Mouse (Mus musculus) embryonic fibroblast, embryonic 13.5 days (primary cell): ENCODE measurements around the gene Adgrl3. TPM values are rescaled to one million over a fixed set of nuclear protein-coding genes. Genes with fewer than 3 reads are reported as not detected.

Source experiments
- H3K27ac ChIP-seq: 2 replicates; pipeline ENCODE4 v1.5.1; 2012; ENCODE audit warnings: low read length, control low read depth, inconsistent platforms; ENCODE audit not compliant: insufficient read depth
- H3K4me1 ChIP-seq: 2 replicates; pipeline ENCODE4 v1.6.1; 2011; ENCODE audit warnings: low read length; ENCODE audit not compliant: control insufficient read depth, insufficient read depth
- H3K4me3 ChIP-seq: 2 replicates; pipeline ENCODE4 v1.5.1; 2011; ENCODE audit warnings: mild to moderate bottlenecking, control low read depth, low read length; ENCODE audit not compliant: insufficient read depth
- CTCF ChIP-seq: IDR thresholded peaks from 2 replicates; pipeline ENCODE4 v1.5.1; 2011; ENCODE audit warnings: mild to moderate bottlenecking, control low read depth, low read length, moderate library complexity, borderline replicate concordance; ENCODE audit not compliant: insufficient read depth
- POLR2A ChIP-seq: IDR thresholded peaks from 2 replicates; pipeline ENCODE4 v1.6.1; 2011; ENCODE audit warnings: low read depth, mild to moderate bottlenecking, control low read depth, low read length, moderate library complexity
- polyA plus RNA-seq: library from polyadenylated mRNA; stranded (reverse); fragments of >200 nt; gene quantifications from 2 replicates; pipeline ENCODE4 v1.2.4, GENCODE M21; 2011; ENCODE audit warnings: low read depth; ENCODE audit not compliant: missing spikeins, insufficient read length

Gene Adgrl3
- 22.6 and 35.9 TPM in 2 replicates for polyA plus RNA-seq

DNA sequence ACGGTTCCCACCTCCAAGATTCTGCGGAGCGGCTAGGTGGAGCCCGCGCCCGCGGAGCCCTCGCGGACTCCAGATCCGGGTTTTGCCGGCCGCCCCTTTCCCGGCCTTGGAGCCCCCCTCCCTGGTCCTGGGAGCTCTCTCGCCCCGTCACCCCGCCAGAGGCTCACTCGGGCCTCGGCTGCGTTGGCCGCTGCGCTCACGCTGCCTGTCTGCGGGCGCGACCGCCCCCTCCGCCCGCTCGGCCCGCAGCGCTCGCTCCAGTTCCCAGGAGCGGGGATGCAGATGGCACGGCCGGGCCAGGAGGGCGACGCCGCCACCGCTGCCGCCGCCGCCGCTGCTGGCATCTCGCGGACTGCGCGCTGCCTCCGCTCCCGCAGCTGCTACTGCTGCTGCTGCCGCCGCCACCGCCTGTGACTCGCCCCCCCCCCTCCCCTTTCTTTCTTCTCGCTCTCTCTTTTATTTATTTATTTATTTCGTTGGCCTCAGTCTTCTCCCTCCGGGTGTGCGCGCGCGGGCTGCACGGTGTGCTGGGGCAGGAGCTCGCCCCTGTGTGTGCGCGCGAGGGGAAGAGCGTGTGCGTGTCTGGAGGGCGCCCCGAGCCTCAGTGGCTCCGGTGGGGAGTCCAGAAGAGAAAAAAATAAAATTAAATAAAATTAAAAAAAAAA lies at the start of gene Adgrl3:
TSS of gene Adgrl3 (plus strand) at position 549 of the 665 bp plus-strand sequence.
- peaks cover 2% of the 10 kb centered on the region; the same call in 1 of the 2 replicates for H3K4me1 ChIP-seq
- peak within 1 kb of the TSS; percentile 22; the same call in 1 of the 2 replicates for H3K27ac ChIP-seq
- peak within 1 kb of the TSS; percentile 68 for H3K4me3 ChIP-seq
- TF ChIP-seq POLR2A (peak; percentile 63), CTCF (no peak)

- Histone ChIP-seq H3K4me3 (peak overlapping the region; percentile 68; the same call in 1 of the 2 replicates), H3K27ac (no peak overlapping the region), H3K4me1 (no peaks in the 10 kb centered on the region)
- TF ChIP-seq POLR2A (no peak), CTCF (no peak)
Measured at GRCm38 (mm10) chr5:81019166-81019565, 772 bp upstream of the Adgrl3 start.

DNA sequence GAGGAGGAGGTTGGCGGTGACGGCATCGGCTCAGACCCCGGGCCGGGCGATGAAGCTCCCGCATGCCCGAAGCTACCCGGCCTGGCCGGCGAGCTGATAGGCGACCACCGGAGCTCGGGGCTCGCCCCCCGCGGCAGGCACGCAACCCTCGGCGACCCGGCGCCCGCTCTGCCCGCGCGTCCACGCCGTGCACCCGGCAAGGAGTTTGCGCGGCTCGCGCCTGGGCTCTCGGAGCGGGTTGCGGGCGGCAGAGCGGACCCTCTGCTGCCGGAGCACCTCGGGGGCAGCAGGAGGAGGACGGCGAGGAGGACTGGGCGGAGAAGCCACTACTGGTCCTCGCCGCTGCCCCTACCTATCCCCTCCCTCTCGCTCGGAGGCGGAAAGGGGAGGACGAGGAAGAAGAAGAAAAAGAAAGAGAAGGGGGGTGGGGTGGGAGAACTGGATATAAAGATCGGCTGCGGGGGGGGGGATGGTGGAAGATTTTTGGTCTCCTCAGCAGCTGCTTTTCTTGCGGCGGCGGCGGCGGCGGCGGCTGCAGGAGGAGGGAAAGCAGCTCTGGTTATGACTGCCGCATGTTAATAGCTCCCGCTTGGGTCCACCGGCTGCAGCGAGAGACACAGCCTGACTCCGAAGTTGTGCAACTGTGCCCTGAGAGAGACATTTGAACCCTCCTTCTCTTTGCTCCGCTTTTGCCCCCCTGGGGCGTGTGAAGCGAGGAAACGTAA lies 505 bp downstream of the Adgrl3 start:
- peak overlapping the region; percentile 68 for H3K4me3 ChIP-seq
- H3K4me1 ChIP-seq = peaks cover 2% of the 10 kb centered on the region; the same call in 1 of the 2 replicates
- TF ChIP-seq POLR2A (no peak), CTCF (no peak)
- peak overlapping the region; percentile 22; the same call in 1 of the 2 replicates for H3K27ac ChIP-seq

DNA sequence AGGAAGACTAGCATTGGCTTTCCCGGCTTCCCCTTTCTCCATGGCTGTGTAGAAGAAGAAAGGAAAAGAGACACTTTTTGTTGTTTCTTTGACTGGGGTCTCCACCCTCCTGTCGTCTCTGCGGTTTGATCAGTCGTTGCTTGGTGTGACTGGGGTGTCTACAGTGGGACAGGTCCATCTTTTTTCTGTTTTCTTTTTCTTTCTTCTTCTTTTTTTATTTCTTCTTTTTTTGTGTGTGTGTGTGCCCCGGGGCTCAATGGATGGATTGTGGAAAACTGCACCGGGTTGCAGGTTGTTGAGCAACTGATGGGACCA lies 1.0 kb downstream of the Adgrl3 start:
- no peak overlapping the region for H3K27ac ChIP-seq
- peak overlapping the region; percentile 68 for H3K4me3 ChIP-seq
- no peak for TF ChIP-seq CTCF
- no peak for TF ChIP-seq POLR2A
- H3K4me1 ChIP-seq = peaks cover 2% of the 10 kb centered on the region; the same call in 1 of the 2 replicates

- TF ChIP-seq CTCF (no peak), POLR2A (no peak; the same call in 1 of the 2 replicates)
- Histone ChIP-seq H3K27ac (no peak overlapping the region), H3K4me1 (peaks cover 2% of the 10 kb centered on the region; the same call in 1 of the 2 replicates), H3K4me3 (peak overlapping the region; percentile 68)
Measured at GRCm38 (mm10) chr5:81021331-81021863, 1.5 kb downstream of the Adgrl3 start.

- Histone ChIP-seq H3K4me3 (peak overlapping the region; percentile 68), H3K4me1 (peaks cover 2% of the 10 kb centered on the region; the same call in 1 of the 2 replicates), H3K27ac (no peak overlapping the region)
- no peak for TF ChIP-seq POLR2A
- TF ChIP-seq CTCF = no peak
Measured at GRCm38 (mm10) chr5:81021864-81022305, 1.9 kb downstream of the Adgrl3 start.

DNA sequence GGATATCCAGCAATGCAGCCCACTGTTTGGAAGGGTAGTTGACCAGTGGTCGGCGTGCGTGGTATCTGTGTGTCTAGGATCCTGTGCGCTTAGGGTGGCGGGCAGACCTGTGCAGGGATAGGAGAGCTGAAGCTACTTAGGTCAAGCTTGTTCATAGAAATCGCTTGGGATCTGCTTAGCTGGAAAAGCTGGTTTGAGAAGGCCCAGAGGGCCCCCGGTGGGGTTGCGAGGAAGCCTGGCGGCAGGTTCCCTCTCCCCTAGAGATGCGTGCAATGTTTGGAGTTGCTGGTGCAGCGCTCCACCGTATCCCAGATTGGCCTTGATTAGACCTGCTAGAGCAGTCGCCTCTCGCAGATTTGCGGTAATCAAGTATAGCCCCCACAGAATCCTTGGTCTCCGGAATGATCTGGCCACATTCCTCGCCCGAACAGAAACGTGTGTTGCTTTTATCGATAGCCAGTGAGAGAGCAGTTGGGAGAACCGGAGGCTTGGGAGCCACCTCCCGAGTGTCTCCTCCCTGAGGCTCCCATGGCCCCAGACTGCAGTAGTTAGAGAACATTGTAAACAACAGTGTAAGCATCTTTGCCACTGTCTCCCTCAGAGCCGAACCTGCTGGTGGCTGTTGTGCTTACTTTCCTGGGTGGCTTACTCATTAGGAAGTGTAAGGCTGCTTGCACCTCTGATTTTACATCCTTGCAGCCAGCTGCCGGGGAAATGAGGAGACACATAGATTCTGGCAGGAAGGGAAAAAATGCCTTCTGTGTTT lies 2.6 kb downstream of the Adgrl3 start:
- Histone ChIP-seq H3K27ac (no peak overlapping the region), H3K4me3 (peak overlapping the region; percentile 68), H3K4me1 (peaks cover 2% of the 10 kb centered on the region; the same call in 1 of the 2 replicates)
- TF ChIP-seq CTCF (no peak), POLR2A (no peak)

GRCm38 (mm10) chr5:81023923-81024715 lies 4.2 kb downstream of the Adgrl3 start:
- TF ChIP-seq POLR2A = no peak
- no peak for TF ChIP-seq CTCF
- H3K4me3 ChIP-seq = 0 out of 2 replicates have a peak overlapping the region, but pooled peaks have one; percentile 9
- peaks cover 2% of the 10 kb centered on the region; the same call in 1 of the 2 replicates for H3K4me1 ChIP-seq
- peak overlapping the region; percentile 54 for H3K27ac ChIP-seq

DNA sequence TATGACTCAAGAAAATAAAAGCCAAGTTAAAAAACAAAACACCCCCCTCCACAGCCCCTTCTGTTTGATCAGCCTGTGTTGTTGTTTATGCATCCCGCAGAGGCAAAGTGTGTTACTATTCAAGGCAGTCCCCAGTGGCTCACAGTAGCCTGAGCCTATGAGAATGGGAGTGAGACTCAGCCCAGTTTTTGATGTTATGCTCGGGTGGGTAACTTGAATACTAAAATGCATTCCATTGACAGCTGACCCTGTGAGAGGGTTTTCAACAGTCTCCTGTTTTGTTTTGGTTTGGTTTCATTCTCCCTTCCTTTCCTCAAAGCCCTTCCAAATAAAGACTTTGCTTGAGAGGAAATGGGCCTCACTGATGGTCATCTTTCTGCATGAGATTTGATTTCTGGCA lies 8.9 kb downstream of the Adgrl3 start:
- H3K4me1 ChIP-seq = peaks cover 2% of the 10 kb centered on the region; the same call in 1 of the 2 replicates
- no peak overlapping the region for H3K27ac ChIP-seq
- no peak overlapping the region for H3K4me3 ChIP-seq
- TF ChIP-seq POLR2A = no peak
- no peak for TF ChIP-seq CTCF
